ENCODE assay signal across 8 mouse cellular contexts in the genomic region with DNA sequence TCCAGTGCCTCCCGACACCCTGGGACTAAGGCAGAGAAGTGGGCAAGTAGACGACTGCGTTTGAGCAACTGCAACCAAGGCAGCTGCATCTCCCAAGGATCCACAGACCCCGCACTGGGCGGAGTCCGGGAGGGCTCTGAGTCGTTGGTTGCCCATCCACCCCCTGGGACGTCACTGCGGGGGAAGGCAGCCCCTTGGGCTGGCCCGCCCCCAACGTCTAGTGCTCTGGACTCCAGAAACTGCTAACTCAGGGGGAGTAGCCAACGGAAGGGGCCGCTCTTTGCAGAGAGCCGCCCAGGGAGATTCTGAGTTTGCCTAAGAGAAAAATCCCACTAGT. TPM values are rescaled to one million over a fixed set of nuclear protein-coding genes. Genes with fewer than 3 reads are reported as not detected.
DNase-seq lines count a peak whose midpoint lies in the region; ATAC-seq and TF ChIP-seq lines count a peak whose summit lies in the region.

A gene (minus strand): TSS at position 116 of the 337 bp plus-strand sequence.

- no peaks in the 10 kb centered on the region for H3K36me3 ChIP-seq in embryonic facial prominence, embryonic 14.5 days (ENCODE audit: control insufficient read depth, insufficient read depth, low read length)
- H3K36me3 ChIP-seq in liver, embryonic 13.5 days, result no peaks in the 10 kb centered on the region
- H3K36me3 ChIP-seq in myocyte (ENCODE audit: control insufficient read depth, insufficient read depth), result peaks cover 11% of the 10 kb centered on the region
- H3K36me3 ChIP-seq in stomach, embryonic 14.5 days (ENCODE audit: control insufficient read depth, insufficient read depth, low read length), result no peaks in the 10 kb centered on the region

- peak within 1 kb of the TSS; percentile 61 for H3K9ac ChIP-seq in embryonic facial prominence, embryonic 14.5 days (ENCODE audit: low read depth, low read length)
- H3K9ac ChIP-seq in liver, embryonic 13.5 days, result peak within 1 kb of the TSS; percentile 39
- H3K9ac ChIP-seq in stomach, embryonic 14.5 days (replicated peaks; ENCODE audit: low read depth, low read length), result peak within 1 kb of the TSS; percentile 50

- WGBS in embryonic facial prominence, embryonic 14.5 days, result under 1% methylated on average over 14 of the region's 14 CpGs
- 1% methylated on average over 14 of the region's 14 CpGs for WGBS in liver, embryonic 13.5 days (ENCODE audit: insufficient replicate concordance)
- 0% methylated on average over 14 of the region's 14 CpGs for WGBS in stomach, embryonic 14.5 days

- peak within 1 kb of the TSS; percentile 44; the same call in 1 of the 2 replicates for H3K27ac ChIP-seq in embryonic facial prominence, embryonic 14.5 days (replicated peaks; ENCODE audit: low read depth, low read length)
- H3K27ac ChIP-seq in liver, embryonic 13.5 days, result no peak within 1 kb of the TSS
- H3K27ac ChIP-seq in stomach, embryonic 14.5 days (ENCODE audit: low read length), result peak within 1 kb of the TSS; percentile 48; the same call in 1 of the 2 replicates

- peak within 1 kb of the TSS; percentile 5 for H3ac ChIP-seq in myocyte (ENCODE audit: control insufficient read depth, insufficient read length)

- ATAC-seq in embryonic facial prominence, embryonic 14.5 days (ENCODE audit: low read depth), result peak; percentile 99
- ATAC-seq in liver, embryonic 13.5 days (ENCODE audit: low read depth), result peak; percentile 88
- ATAC-seq in stomach, embryonic 14.5 days (ENCODE audit: insufficient number of reproducible peaks, insufficient read depth, low FRiP score, low read depth), result peak; percentile 97

- peak within 1 kb of the TSS; percentile 50 for H3K4me3 ChIP-seq in embryonic facial prominence, embryonic 14.5 days (ENCODE audit: low read depth, low read length)
- peak within 1 kb of the TSS; percentile 53 for H3K4me3 ChIP-seq in liver, embryonic 13.5 days (replicated peaks)
- peak within 1 kb of the TSS; percentile 47 for H3K4me3 ChIP-seq in myocyte
- H3K4me3 ChIP-seq in stomach, embryonic 14.5 days (ENCODE audit: low read depth, low read length), result peak within 1 kb of the TSS; percentile 52

- peak; percentile 91 for TF ChIP-seq POLR2A in myocyte (IDR thresholded peaks at IDR 0.05; ENCODE audit: insufficient read length, low read depth)

- H3K79me2 ChIP-seq in myocyte (ENCODE audit: control insufficient read depth, insufficient read depth), result peaks cover 6% of the 10 kb centered on the region

- no peaks in the 10 kb centered on the region for H3K27me3 ChIP-seq in embryonic facial prominence, embryonic 14.5 days (replicated peaks; ENCODE audit: control insufficient read depth, insufficient read depth, low read length)
- H3K27me3 ChIP-seq in liver, embryonic 13.5 days, result peaks cover 4% of the 10 kb centered on the region
- no peaks in the 10 kb centered on the region for H3K27me3 ChIP-seq in myocyte (ENCODE audit: control insufficient read depth, insufficient read depth, insufficient read length)
- no peaks in the 10 kb centered on the region for H3K27me3 ChIP-seq in stomach, embryonic 14.5 days (ENCODE audit: control insufficient read depth, insufficient read depth, low read length)

- DNase-seq in layer of hippocampus, adult 11-12 months (ENCODE audit: low spot score), result peak; percentile 41
- DNase-seq in layer of hippocampus, adult 9-10 months (ENCODE audit: low spot score), result no peak
- DNase-seq in embryonic facial prominence, embryonic 14.5 days (ENCODE audit: low spot score), result peak; percentile 95
- DNase-seq in heart, adult 9 months (ENCODE audit: low spot score in 2 of 2), result peak; percentile 92
- peak; percentile 67 to 72 for DNase-seq in kidney, adult 8-10 months
- peak; percentile 58 for DNase-seq in liver, embryonic 13.5 days

- H3K4me2 ChIP-seq in embryonic facial prominence, embryonic 14.5 days (ENCODE audit: low read depth, low read length), result peak within 1 kb of the TSS; percentile 95
- peak within 1 kb of the TSS; percentile 71 for H3K4me2 ChIP-seq in liver, embryonic 13.5 days
- H3K4me2 ChIP-seq in myocyte (ENCODE audit: low read depth), result peak within 1 kb of the TSS; percentile 87
- peak within 1 kb of the TSS; percentile 94 for H3K4me2 ChIP-seq in stomach, embryonic 14.5 days (replicated peaks; ENCODE audit: low read depth, low read length)

- H3K9me3 ChIP-seq in embryonic facial prominence, embryonic 14.5 days (ENCODE audit: control insufficient read depth, low read length), result no peaks in the 10 kb centered on the region
- H3K9me3 ChIP-seq in liver, embryonic 13.5 days (replicated peaks), result no peaks in the 10 kb centered on the region
- no peaks in the 10 kb centered on the region for H3K9me3 ChIP-seq in stomach, embryonic 14.5 days (ENCODE audit: control insufficient read depth, low read depth, low read length)

- peaks cover 12% of the 10 kb centered on the region for H3K4me1 ChIP-seq in embryonic facial prominence, embryonic 14.5 days (ENCODE audit: control insufficient read depth, insufficient read depth, low read length)
- H3K4me1 ChIP-seq in liver, embryonic 13.5 days (replicated peaks), result peaks cover 18% of the 10 kb centered on the region
- peaks cover 10% of the 10 kb centered on the region; the same call in 1 of the 2 replicates for H3K4me1 ChIP-seq in stomach, embryonic 14.5 days (ENCODE audit: control insufficient read depth, insufficient read depth, low read length)

TF ChIP-seq in myocyte, 11 proteins besides CTCF, POLR2A, EP300 and RAD21:
- TF ChIP-seq REST (IDR thresholded peaks at IDR 0.05; ENCODE audit: insufficient read depth, insufficient read length) (no peak), TCF12 (IDR thresholded peaks at IDR 0.05; ENCODE audit: insufficient read depth, poor library complexity, severe bottlenecking) (no peak), MAX (IDR thresholded peaks at IDR 0.05; ENCODE audit: low read depth) (no peak), E2F4 (IDR thresholded peaks at IDR 0.05; ENCODE audit: insufficient read depth) (no peak), POLR2AphosphoS2 (IDR thresholded peaks at IDR 0.05; ENCODE audit: insufficient read length, low read depth) (peak; percentile 81), TCF3 (IDR thresholded peaks at IDR 0.05; ENCODE audit: insufficient read length, low read depth) (no peak), CEBPB (IDR thresholded peaks at IDR 0.05; ENCODE audit: insufficient read depth, poor library complexity, severe bottlenecking) (no peak), SRF (IDR thresholded peaks at IDR 0.05; ENCODE audit: control insufficient read depth, insufficient read length, low read depth) (no peak), USF1 (IDR thresholded peaks at IDR 0.05; ENCODE audit: low read depth) (no peak), MYOD1 (IDR thresholded peaks at IDR 0.05; ENCODE audit: control insufficient read depth in 1 of 3, insufficient read length in 2 of 3, low read depth in 2 of 3) (peak in 2 of 3 experiments; percentile 57 to 73), MYOG (IDR thresholded peaks at IDR 0.05; ENCODE audit: control insufficient read depth in 1 of 3, insufficient read depth in 1 of 3, insufficient read length in 2 of 3, low read depth in 2 of 3) (peak; percentile 21 to 61 (median 38))

RNA-seq across cellular contexts. Expression of the gene that starts here (rescaled TPM):
- 5.0 and 6.0 TPM in 2 replicates for polyA plus RNA-seq in embryonic facial prominence, embryonic 14.5 days (2014; fragmentation: Nextera tagmentation; extraction: Ambion mirVana)
- 1.6 and 2.1 TPM in 2 replicates for polyA plus RNA-seq in liver, embryonic 13.5 days (2015; fragmentation: Nextera tagmentation; extraction: Ambion mirVana)
- 18.7 TPM for polyA plus RNA-seq in myocyte (2012; fragmentation: generic; extraction: Trizol)
- 6.2 and 6.3 TPM in 2 replicates for polyA plus RNA-seq in stomach, embryonic 14.5 days (2014; fragmentation: Nextera tagmentation; extraction: Ambion mirVana)
